Comparison of ENCODE assay signal across 23 mouse cellular contexts in genomic region chr7:130634259-130634871, GRCm38 (mm10). TPM values are rescaled to one million over a fixed set of nuclear protein-coding genes. Genes with fewer than 3 reads are reported as not detected.
DNase-seq lines count a peak whose midpoint lies in the region.
"Had no signal": no experiment of that assay in that cellular context is flagged by ENCODE, and none has a peak within 500 bp of the region (broad histone marks: within the 10 kb centered on the region; RNA-seq: fewer than 3 reads in every experiment).

No protein-coding gene starts in this region.

- 82% methylated on average over 4 of the region's 4 CpGs for WGBS in heart, embryonic 10.5 days

- no peak for DNase-seq in heart, embryonic 10.5 days (ENCODE audit: low spot score)
- no peak for DNase-seq in heart, postnatal 25 days (ENCODE audit: low spot score)
- DNase-seq in fat pad, adult 2 months (ENCODE audit: extremely low read depth, low read depth, low spot score) = peak; percentile 97
- peak; percentile 75 to 78 for DNase-seq in kidney, adult 8-10 months
- DNase-seq in kidney, postnatal 36 days = peak; percentile 73 to 82
- no peak for DNase-seq in ovary, adult 18-20 months (ENCODE audit: low spot score)
- no peak for DNase-seq in left cerebral cortex, postnatal 10 days (ENCODE audit: extremely low spot score in 1 of 2, low spot score in 2 of 2)
- no peak for DNase-seq in retina, embryonic 14.5 days (ENCODE audit: low spot score)
- DNase-seq: adrenal gland, postnatal 14 days; cerebellum, postnatal 36 days; gastrocnemius, postnatal 10 days; heart, adult 2 months; liver, embryonic 13.5 days; thymus, postnatal 14 days had no signal

- intact Hi-C loops in heart, postnatal 25 days (cut with DNase I) = no loop called here
- intact Hi-C loops in left cerebral cortex, postnatal 10 days (cut with DNase I) = no loop called here

- no peaks in the 10 kb centered on the region for H3K9me3 ChIP-seq in heart, embryonic 10.5 days
- H3K9me3 ChIP-seq: forebrain, embryonic 12.5 days; heart, embryonic 15.5 days; hindbrain, embryonic 12.5 days; limb, embryonic 12.5 days; liver, embryonic 13.5 days; lung, embryonic 15.5 days; midbrain, embryonic 12.5 days; neural tube, embryonic 13.5 days had no signal

- no peak overlapping the region for H3K4me3 ChIP-seq in heart, embryonic 10.5 days
- H3K4me3 ChIP-seq: forebrain, embryonic 12.5 days; heart, adult 2 months; heart, embryonic 15.5 days; hindbrain, embryonic 12.5 days; limb, embryonic 12.5 days; liver, embryonic 13.5 days; lung, embryonic 15.5 days; midbrain, embryonic 12.5 days; neural tube, embryonic 13.5 days had no signal

- H3K4me1 ChIP-seq in heart, embryonic 10.5 days = peaks cover 43% of the 10 kb centered on the region

- H3K27ac ChIP-seq in heart, embryonic 10.5 days = peak overlapping the region; percentile 45
- H3K27ac ChIP-seq: forebrain, embryonic 12.5 days; heart, adult 2 months; heart, embryonic 15.5 days; hindbrain, embryonic 12.5 days; liver, embryonic 13.5 days; lung, embryonic 15.5 days; macrophage; midbrain, embryonic 12.5 days; neural tube, embryonic 13.5 days had no signal

- no peaks in the 10 kb centered on the region for H3K27me3 ChIP-seq in heart, embryonic 10.5 days (ENCODE audit: insufficient read depth, poor library complexity, severe bottlenecking)
- H3K27me3 ChIP-seq: heart, embryonic 15.5 days; hindbrain, embryonic 12.5 days; limb, embryonic 12.5 days; liver, embryonic 13.5 days; lung, embryonic 15.5 days; neural tube, embryonic 13.5 days had no signal

- no peaks in the 10 kb centered on the region for H3K36me3 ChIP-seq in heart, embryonic 10.5 days
- H3K36me3 ChIP-seq: forebrain, embryonic 12.5 days; G1E; heart, embryonic 15.5 days; hindbrain, embryonic 12.5 days; limb, embryonic 12.5 days; liver, embryonic 13.5 days; lung, embryonic 15.5 days; midbrain, embryonic 12.5 days; neural tube, embryonic 13.5 days had no signal

RNA-seq across cellular contexts. Expression of gene Tacc2, which starts 57.1 kb away (rescaled TPM):
- 44.8 and 50.8 TPM in 2 replicates for polyA plus RNA-seq in heart, embryonic 10.5 days (2016; fragmentation: Nextera tagmentation; extraction: Ambion mirVana)
- 100 to 1,000 TPM; 364 to 380 TPM for total RNA-seq in heart, postnatal 25 days (2021)
- 10 to 100 TPM; 79.4 to 81.9 TPM for total RNA-seq in left cerebral cortex, postnatal 10 days (2021)
- polyA plus RNA-seq: G1E had no signal

Comparison
In these comparisons a context has a peak if more than half of its experiments do, and no peak if none do; other contexts are left out.
1. DNase-seq: peak in fat pad, adult 2 months (single experiment), kidney, adult 8-10 months (2 of 2) and kidney, postnatal 36 days (2 of 2); none in heart, embryonic 10.5 days (single experiment), heart, postnatal 25 days (single experiment), ovary, adult 18-20 months (single experiment), left cerebral cortex, postnatal 10 days (0 of 2) and retina, embryonic 14.5 days (single experiment).
2. RNA of gene Tacc2, which starts 57.1 kb away (total RNA-seq): 364 to 380 TPM in heart, postnatal 25 days; 79.4 to 81.9 TPM in left cerebral cortex, postnatal 10 days; every median in the first group is over 4 times any median in the second.